Mouse (Mus musculus) bone marrow macrophage, adult 2 months (primary cell): ENCODE measurements around the gene Prune2.

ENCODE experiments used
- CTCF ChIP-seq: IDR thresholded peaks from 2 replicates; pipeline ENCODE4 v1.5.1; 2012; ENCODE audit warnings: low read depth, mild to moderate bottlenecking, low read length, moderate library complexity
- POLR2A ChIP-seq: IDR thresholded peaks from 2 replicates; pipeline ENCODE4 v1.6.1; 2012; ENCODE audit warnings: mild to moderate bottlenecking, low read depth, low read length, borderline replicate concordance

DNA sequence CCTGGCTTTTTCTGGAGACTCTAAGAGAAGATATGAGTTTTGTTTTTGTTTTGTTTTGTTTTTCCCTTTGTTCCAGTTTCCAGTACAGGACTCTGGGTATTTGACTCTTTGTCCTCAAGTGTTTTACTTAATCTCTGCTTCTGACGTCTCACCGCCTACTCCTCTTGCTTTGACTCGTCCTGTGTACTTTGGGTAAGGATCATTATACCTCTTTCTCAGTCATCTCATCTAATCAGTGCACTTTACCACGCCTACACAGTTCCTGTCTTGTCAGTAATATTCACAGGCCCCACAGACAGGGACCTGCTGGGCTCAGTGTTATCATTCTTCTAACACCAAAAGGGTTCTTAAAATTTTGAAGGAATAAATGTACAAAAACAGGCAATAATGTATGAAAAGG is 312.8 kb downstream of the Prune2 start:
- no peak for TF ChIP-seq POLR2A
- no peak for TF ChIP-seq CTCF
